Mouse (Mus musculus): Measurements from ENCODE around the gene Cacna1c.

DNA sequence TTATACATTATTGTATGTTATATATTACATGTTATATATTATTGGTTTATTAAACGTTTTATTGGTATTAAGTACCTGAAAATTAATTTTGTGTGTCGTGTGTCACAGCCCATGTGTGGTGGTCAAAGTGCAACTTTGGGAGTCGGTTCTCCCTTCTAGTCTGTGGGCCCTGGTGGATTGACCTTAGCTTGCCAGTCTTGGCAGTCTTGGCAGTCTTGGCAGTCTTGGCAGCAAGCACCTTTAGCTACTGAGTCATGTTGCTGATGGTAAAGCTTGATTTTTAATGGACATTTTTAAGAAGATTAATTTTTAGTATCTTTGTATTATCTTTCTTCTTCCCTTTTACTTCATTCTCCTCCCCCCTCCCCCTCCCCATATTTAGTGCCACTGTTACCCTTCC is 574.8 kb downstream of the Cacna1c start:
- TF ChIP-seq HCFC1 (IDR thresholded peaks at IDR 0.05; ENCODE audit: borderline replicate concordance, insufficient read depth, low read length) (no peak), MAFK (IDR thresholded peaks at IDR 0.05; ENCODE audit: insufficient read depth, low read depth, low read length) (no peak), ZNF384 (IDR thresholded peaks at IDR 0.05; ENCODE audit: low read depth, low read length) (no peak)
